Mouse (Mus musculus) embryonic facial prominence, embryonic 10.5 days (tissue): ENCODE results near the gene Abca1. TPM values are rescaled to one million over a fixed set of nuclear protein-coding genes. Genes with fewer than 3 reads are reported as not detected.

ENCODE experiments used
- DNase-seq: peaks from one replicate; pipeline ENCODE4 v3.0.0-alpha.2; 2017; ENCODE audit warnings: low spot score
- H3K27ac ChIP-seq: fragments of 300-500 bp; sonication (generic); replicated peaks from 2 replicates; pipeline ENCODE4 v1.5.1; 2016; ENCODE audit warnings: mild to moderate bottlenecking
- H3K27me3 ChIP-seq: fragments of 300-500 bp; sonication (generic); replicated peaks from 2 replicates; pipeline ENCODE4 v1.6.1; 2016; ENCODE audit warnings: low read depth, mild to moderate bottlenecking; ENCODE audit not compliant: poor library complexity, severe bottlenecking
- H3K36me3 ChIP-seq: fragments of 300-500 bp; sonication (generic); replicated peaks from 2 replicates; pipeline ENCODE4 v1.6.1; 2016; ENCODE audit warnings: mild to moderate bottlenecking, moderate library complexity
- H3K4me1 ChIP-seq: fragments of 300-500 bp; sonication (generic); 2 replicates; pipeline ENCODE4 v1.6.1; 2016
- H3K4me3 ChIP-seq: fragments of 300-500 bp; sonication (generic); 2 replicates; pipeline ENCODE4 v1.5.1; 2016; ENCODE audit warnings: mild to moderate bottlenecking, moderate library complexity
- H3K9me3 ChIP-seq: fragments of 300-500 bp; sonication (generic); 2 replicates; pipeline ENCODE4 v1.6.1; 2016; ENCODE audit warnings: mild to moderate bottlenecking
- WGBS: fragments of 180-500 bp; shearing (Covaris S2); methylation state at CpG from one replicate; pipeline ENCODE4 v1.1.7; 2016; 5-methylcytosine and 5-hydroxymethylcytosine counted together
- polyA plus RNA-seq: library from polyadenylated mRNA; unstranded; fragments of >200 nt; fragmentation: Nextera tagmentation; extraction: Ambion mirVana; gene quantifications from 2 replicates; pipeline ENCODE4 v1.2.1, GENCODE M21; 2016

Abca1 gene
- 2.9 and 3.6 TPM in 2 replicates for polyA plus RNA-seq

GRCm38 (mm10) chr4:53159767-53160166, at the start of gene Abca1:
Gene Abca1 (minus strand): TSS chr4:53159895.
- WGBS, result under 1% methylated on average over 37 of the region's 37 CpGs
- Histone ChIP-seq H3K4me3 (peak within 1 kb of the TSS; percentile 68), H3K4me1 (peaks cover 22% of the 10 kb centered on the region), H3K36me3 (no peaks in the 10 kb centered on the region), H3K9me3 (no peaks in the 10 kb centered on the region), H3K27ac (peak within 1 kb of the TSS; percentile 78), H3K27me3 (peaks cover 19% of the 10 kb centered on the region)
- DNase-seq, result peak; percentile 95

GRCm38 (mm10) chr4:53204482-53204881, 44.8 kb upstream of the Abca1 start:
- no peak for DNase-seq
- Histone ChIP-seq H3K27me3 (no peaks in the 10 kb centered on the region), H3K27ac (no peak overlapping the region), H3K36me3 (no peaks in the 10 kb centered on the region), H3K4me3 (no peak overlapping the region), H3K4me1 (peaks cover 13% of the 10 kb centered on the region; the same call in 1 of the 2 replicates), H3K9me3 (no peaks in the 10 kb centered on the region)
- WGBS, result 65% methylated on average over 7 of the region's 7 CpGs

GRCm38 (mm10) chr4:53203595-53204400, 44.1 kb upstream of the Abca1 start:
- peaks cover 13% of the 10 kb centered on the region; the same call in 1 of the 2 replicates for H3K4me1 ChIP-seq
- no peaks in the 10 kb centered on the region for H3K36me3 ChIP-seq
- DNase-seq, result no peak
- no peaks in the 10 kb centered on the region for H3K27me3 ChIP-seq
- 81% methylated on average over 15 of the region's 15 CpGs for WGBS
- H3K27ac ChIP-seq, result no peak overlapping the region
- no peak overlapping the region for H3K4me3 ChIP-seq
- no peaks in the 10 kb centered on the region for H3K9me3 ChIP-seq

DNA sequence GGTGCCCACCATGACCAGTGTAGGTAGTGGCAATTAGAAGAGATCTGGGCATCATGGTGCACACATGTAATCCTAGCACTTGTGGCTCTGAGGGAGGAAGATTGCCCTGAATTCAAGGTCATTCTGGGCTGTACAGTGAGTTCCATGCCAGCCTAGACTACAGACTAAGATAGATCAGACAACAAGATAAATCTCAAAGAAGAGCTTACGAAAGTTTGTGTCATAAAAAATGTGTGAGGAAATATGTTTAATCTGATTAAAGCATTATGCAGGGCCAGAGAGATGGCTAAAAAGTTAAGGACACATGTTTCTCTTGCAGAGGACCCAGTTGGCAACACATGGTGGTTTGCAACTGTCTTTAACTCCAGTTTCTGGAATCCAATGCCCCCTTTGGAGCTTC, 40.6 kb upstream of the Abca1 start:
- Histone ChIP-seq H3K27me3 (no peaks in the 10 kb centered on the region), H3K4me1 (peaks cover 22% of the 10 kb centered on the region), H3K27ac (no peak overlapping the region), H3K9me3 (no peaks in the 10 kb centered on the region), H3K36me3 (no peaks in the 10 kb centered on the region), H3K4me3 (no peak overlapping the region)
- DNase-seq, result no peak
- 95% methylated on average over 1 of the region's 1 CpGs for WGBS

DNA sequence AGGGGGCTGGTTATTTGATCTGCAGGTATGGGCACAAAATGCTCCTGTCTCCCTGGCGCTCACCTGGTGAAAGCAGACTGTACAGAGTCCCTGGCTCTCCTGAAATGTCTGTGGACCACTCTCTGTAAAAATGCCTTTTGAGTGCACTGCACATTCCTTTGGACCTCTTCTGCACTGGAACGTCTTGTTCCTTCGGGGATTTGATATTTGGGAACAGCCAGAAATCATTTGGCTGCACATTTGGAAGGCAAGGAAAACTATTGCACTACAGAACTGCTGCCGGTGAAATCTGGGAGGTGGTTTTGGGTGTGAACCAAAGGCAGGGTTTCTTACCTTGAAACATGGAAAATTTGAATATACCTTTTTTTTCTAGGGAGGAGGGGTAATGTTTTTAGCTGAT, 38.1 kb upstream of the Abca1 start:
- 90% methylated on average over 4 of the region's 4 CpGs for WGBS
- Histone ChIP-seq H3K4me3 (no peak overlapping the region), H3K27me3 (no peaks in the 10 kb centered on the region), H3K36me3 (no peaks in the 10 kb centered on the region), H3K9me3 (no peaks in the 10 kb centered on the region), H3K27ac (no peak overlapping the region), H3K4me1 (peaks cover 10% of the 10 kb centered on the region)
- no peak for DNase-seq

DNA sequence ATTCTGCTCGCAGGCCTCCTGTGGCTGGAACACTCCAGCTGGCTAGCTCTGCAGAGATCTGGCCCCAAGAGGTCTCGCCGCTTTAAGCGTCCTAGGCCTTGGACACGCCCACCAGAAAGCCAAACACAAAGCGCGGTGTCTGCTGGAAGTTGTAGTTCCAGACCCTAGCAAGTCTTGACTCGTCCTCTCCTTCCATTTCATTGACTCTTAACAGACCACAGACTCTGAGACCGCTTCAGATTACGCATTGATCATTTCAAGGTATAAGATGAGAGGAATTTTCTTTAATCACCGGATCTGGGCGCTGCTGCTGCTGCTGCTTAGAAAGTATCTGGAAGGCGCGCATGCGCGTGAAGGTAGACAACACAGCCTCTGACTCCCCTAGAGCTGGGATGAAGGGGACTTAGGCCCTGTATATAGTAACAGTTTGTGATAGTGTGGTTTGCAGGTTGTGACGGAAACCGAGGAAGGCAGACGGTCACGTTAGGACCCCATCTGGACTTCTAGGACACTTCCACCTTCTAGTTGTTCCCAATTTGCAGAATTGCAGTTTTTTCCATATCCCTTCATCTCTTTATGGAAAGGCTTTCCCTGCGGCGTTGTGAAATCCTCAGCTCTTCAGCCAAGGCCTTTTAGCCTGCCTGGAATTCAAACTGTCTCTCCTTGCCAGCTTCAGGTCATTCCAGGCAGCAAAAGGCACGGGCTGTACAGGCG, 36.5 kb upstream of the Abca1 start:
- 13% methylated on average over 24 of the region's 24 CpGs for WGBS
- H3K27ac ChIP-seq, result peak overlapping the region; percentile 70
- peaks cover 10% of the 10 kb centered on the region for H3K4me1 ChIP-seq
- no peaks in the 10 kb centered on the region for H3K36me3 ChIP-seq
- peak; percentile 86 for DNase-seq
- H3K9me3 ChIP-seq, result no peaks in the 10 kb centered on the region
- no peaks in the 10 kb centered on the region for H3K27me3 ChIP-seq
- H3K4me3 ChIP-seq, result peak overlapping the region; percentile 56

- Histone ChIP-seq H3K4me1 (peaks cover 10% of the 10 kb centered on the region), H3K27ac (peak overlapping the region; percentile 48; the same call in 1 of the 2 replicates), H3K9me3 (no peaks in the 10 kb centered on the region), H3K27me3 (no peaks in the 10 kb centered on the region), H3K4me3 (no peak overlapping the region), H3K36me3 (no peaks in the 10 kb centered on the region)
- 44% methylated on average over 4 of the region's 4 CpGs for WGBS
- DNase-seq, result peak; percentile 26
These were observed 27.4 kb upstream of the Abca1 start for GRCm38 (mm10) chr4:53187071-53187470.

- no peaks in the 10 kb centered on the region for H3K9me3 ChIP-seq
- 72% methylated on average over 4 of the region's 4 CpGs for WGBS
These were observed 26.9 kb upstream of the Abca1 start for GRCm38 (mm10) chr4:53186573-53186972.

DNA sequence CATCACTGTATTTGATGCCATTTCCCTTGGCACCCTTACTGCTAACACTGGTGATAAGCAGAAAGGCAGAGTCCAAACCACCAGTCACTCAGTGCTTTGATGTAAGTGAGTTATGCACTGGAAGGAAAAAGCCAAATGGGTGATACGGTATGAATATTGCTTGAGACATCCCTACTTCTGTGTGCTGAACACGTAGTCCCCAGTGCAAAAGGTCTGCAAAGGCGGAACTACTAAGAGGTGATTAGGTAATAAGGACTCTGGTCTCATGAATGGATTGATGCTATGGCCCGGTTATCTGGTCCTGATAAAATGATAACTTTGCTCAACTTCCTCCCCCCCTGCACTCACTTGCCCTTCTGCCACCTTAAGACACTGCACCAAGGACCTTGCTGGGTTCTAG, 26.4 kb upstream of the Abca1 start:
- Histone ChIP-seq H3K9me3 (no peaks in the 10 kb centered on the region), H3K4me3 (no peak overlapping the region), H3K27me3 (no peaks in the 10 kb centered on the region), H3K4me1 (peaks cover 10% of the 10 kb centered on the region), H3K36me3 (no peaks in the 10 kb centered on the region), H3K27ac (no peak overlapping the region)
- WGBS, result 88% methylated on average over 4 of the region's 4 CpGs
- DNase-seq, result no peak

More at GRCm38 (mm10) chr4:53186573-53186972, 26.9 kb upstream of the Abca1 start:
- no peaks in the 10 kb centered on the region for H3K27me3 ChIP-seq
- no peak overlapping the region for H3K4me3 ChIP-seq
- no peaks in the 10 kb centered on the region for H3K36me3 ChIP-seq
- peaks cover 10% of the 10 kb centered on the region for H3K4me1 ChIP-seq
- peak; percentile 11 for DNase-seq
- H3K27ac ChIP-seq, result peak overlapping the region; percentile 48

- Histone ChIP-seq H3K27ac (no peak overlapping the region), H3K36me3 (no peaks in the 10 kb centered on the region), H3K4me1 (peaks cover 21% of the 10 kb centered on the region), H3K9me3 (no peaks in the 10 kb centered on the region), H3K27me3 (no peaks in the 10 kb centered on the region), H3K4me3 (no peak overlapping the region)
- no peak for DNase-seq
- WGBS, result 87% methylated on average over 6 of the region's 6 CpGs
These were observed 21.8 kb upstream of the Abca1 start for GRCm38 (mm10) chr4:53181479-53181878.

- H3K9me3 ChIP-seq, result no peaks in the 10 kb centered on the region
- H3K27me3 ChIP-seq, result no peaks in the 10 kb centered on the region
- H3K36me3 ChIP-seq, result no peaks in the 10 kb centered on the region
- no peak overlapping the region for H3K4me3 ChIP-seq
- WGBS, result 69% methylated on average over 10 of the region's 10 CpGs
- DNase-seq, result no peak
- no peak overlapping the region for H3K27ac ChIP-seq
- H3K4me1 ChIP-seq, result peaks cover 21% of the 10 kb centered on the region
These were observed 19.7 kb upstream of the Abca1 start for GRCm38 (mm10) chr4:53179308-53179820.

GRCm38 (mm10) chr4:53178489-53178888, 18.8 kb upstream of the Abca1 start:
- no peaks in the 10 kb centered on the region for H3K27me3 ChIP-seq
- H3K27ac ChIP-seq, result peak overlapping the region; percentile 57
- 81% methylated on average over 7 of the region's 7 CpGs for WGBS
- H3K9me3 ChIP-seq, result no peaks in the 10 kb centered on the region
- DNase-seq, result no peak
- no peak overlapping the region for H3K4me3 ChIP-seq
- H3K36me3 ChIP-seq, result no peaks in the 10 kb centered on the region
- H3K4me1 ChIP-seq, result peaks cover 21% of the 10 kb centered on the region
